Mouse (Mus musculus) granulocyte monocyte progenitor cell, adult 5-6 weeks (primary cell): ENCODE measurements around the gene Creld1. TPM values are rescaled to one million over a fixed set of nuclear protein-coding genes. Genes with fewer than 3 reads are reported as not detected.

ENCODE experiments used
- ATAC-seq: replicated peaks from 2 replicates; pipeline ENCODE4 v1.8.0; 2016; ENCODE audit warnings: mild to moderate bottlenecking, moderate TSS enrichment, inconsistent platforms; ENCODE audit not compliant: poor library complexity, severe bottlenecking
- total RNA-seq, 2 experiments: library from RNA; stranded (forward) in 1 of 2; stranded (reverse) in 1 of 2; fragments of 200-712, 200-1000 nt in 1 of 2; fragments of >200 nt in 1 of 2; fragmentation: Nextera tagmentation in 1 of 2; gene quantifications; 2 replicates each; pipeline ENCODE4 v1.2.3; 2014 to 2017

Creld1 gene
- total RNA-seq, 2 experiments from 2014 or later: 6.7 to 15.3 TPM

- peak; percentile 85 for ATAC-seq
Measured at GRCm38 (mm10) chr6:113469021-113469420, 14.1 kb upstream of the Creld1 start.

- ATAC-seq: peak; percentile 74
Measured at GRCm38 (mm10) chr6:113469432-113469831, 13.7 kb upstream of the Creld1 start.

GRCm38 (mm10) chr6:113471297-113471936 lies 11.7 kb upstream of the Creld1 start, which contains the start of gene Il17rc:
TSS of gene Il17rc (plus strand) at chr6:113471427.
- ATAC-seq: no peak

- no peak for ATAC-seq
Measured at GRCm38 (mm10) chr6:113472061-113472460, 11.0 kb upstream of the Creld1 start.

- ATAC-seq: no peak
Measured at GRCm38 (mm10) chr6:113473246-113473645, 9.9 kb upstream of the Creld1 start.

- ATAC-seq: no peak
Measured at GRCm38 (mm10) chr6:113473715-113474114, 9.4 kb upstream of the Creld1 start.

- no peak for ATAC-seq
Measured at GRCm38 (mm10) chr6:113477353-113477752, 5.7 kb upstream of the Creld1 start.

GRCm38 (mm10) chr6:113478906-113479305 lies 4.2 kb upstream of the Creld1 start:
- ATAC-seq: no peak

- ATAC-seq: no peak
Measured at GRCm38 (mm10) chr6:113480555-113481373, 2.3 kb upstream of the Creld1 start.

GRCm38 (mm10) chr6:113482477-113483099 lies 509 bp upstream of the Creld1 start:
- ATAC-seq: peak; percentile 67

- ATAC-seq: 0 out of 2 replicates have a peak, but pooled peaks have one; percentile 10
Measured at GRCm38 (mm10) chr6:113483729-113484128, 632 bp downstream of the Creld1 start.

- peak; percentile 24 for ATAC-seq
Measured at GRCm38 (mm10) chr6:113487125-113487576, 4.1 kb downstream of the Creld1 start.

- no peak for ATAC-seq
Measured at GRCm38 (mm10) chr6:113489410-113489809, 6.3 kb downstream of the Creld1 start.

- ATAC-seq: no peak
Measured at GRCm38 (mm10) chr6:113492101-113492864, 9.2 kb downstream of the Creld1 start.

- ATAC-seq: peak; percentile 81
Measured at GRCm38 (mm10) chr6:113494258-113494788, 11.2 kb downstream of the Creld1 start.

- ATAC-seq: no peak
Measured at GRCm38 (mm10) chr6:113495071-113495675, 12.1 kb downstream of the Creld1 start.

GRCm38 (mm10) chr6:113499346-113499745 lies 16.2 kb downstream of the Creld1 start:
- ATAC-seq: no peak

- ATAC-seq: peak; percentile 40
Measured at GRCm38 (mm10) chr6:113501388-113502084, 18.4 kb downstream of the Creld1 start, which contains the start of gene Prrt3. TSS of gene Prrt3 (minus strand) at chr6:113501931.

- no peak for ATAC-seq
Measured at GRCm38 (mm10) chr6:113502801-113503200, 19.7 kb downstream of the Creld1 start.
